Mouse (Mus musculus): ENCODE data around the gene Fam20c. TPM values are rescaled to one million over a fixed set of nuclear protein-coding genes. Genes with fewer than 3 reads are reported as not detected.

The Fam20c gene
- polyA plus RNA-seq, 1 experiment from 2014 or later = 19.8 TPM

- no peaks in the 10 kb centered on the region for H3K27me3 ChIP-seq
- ATAC-seq (replicated peaks; ENCODE audit: low FRiP score) = no peak
- 78% methylated on average over 3 of the region's 3 CpGs for WGBS
- H3K27ac ChIP-seq = no peak overlapping the region
- no peak overlapping the region for H3K4me3 ChIP-seq (replicated peaks)
- no peak overlapping the region for H3K9ac ChIP-seq
- peaks cover 23% of the 10 kb centered on the region for H3K4me1 ChIP-seq
- H3K36me3 ChIP-seq = no peaks in the 10 kb centered on the region
- no peak overlapping the region for H3K4me2 ChIP-seq
- no peaks in the 10 kb centered on the region for H3K9me3 ChIP-seq (replicated peaks)
Measured at GRCm38 (mm10) chr5:138740150-138740549, 14.2 kb upstream of the Fam20c start.

GRCm38 (mm10) chr5:138741516-138741915, 12.8 kb upstream of the Fam20c start:
- no peak overlapping the region for H3K27ac ChIP-seq
- no peak overlapping the region for H3K9ac ChIP-seq
- no peaks in the 10 kb centered on the region for H3K9me3 ChIP-seq (replicated peaks)
- H3K4me3 ChIP-seq (replicated peaks) = no peak overlapping the region
- WGBS = 59% methylated on average over 5 of the region's 5 CpGs
- H3K4me2 ChIP-seq = no peak overlapping the region
- H3K4me1 ChIP-seq = peaks cover 23% of the 10 kb centered on the region
- no peaks in the 10 kb centered on the region for H3K36me3 ChIP-seq
- no peaks in the 10 kb centered on the region for H3K27me3 ChIP-seq
- ATAC-seq (replicated peaks; ENCODE audit: low FRiP score) = no peak

GRCm38 (mm10) chr5:138742281-138742680, 12.0 kb upstream of the Fam20c start:
- H3K27ac ChIP-seq = no peak overlapping the region
- peaks cover 23% of the 10 kb centered on the region for H3K4me1 ChIP-seq
- H3K4me2 ChIP-seq = no peak overlapping the region
- H3K36me3 ChIP-seq = no peaks in the 10 kb centered on the region
- H3K27me3 ChIP-seq = no peaks in the 10 kb centered on the region
- no peak overlapping the region for H3K9ac ChIP-seq
- H3K4me3 ChIP-seq (replicated peaks) = no peak overlapping the region
- 49% methylated on average over 5 of the region's 5 CpGs for WGBS
- no peaks in the 10 kb centered on the region for H3K9me3 ChIP-seq (replicated peaks)
- ATAC-seq (replicated peaks; ENCODE audit: low FRiP score) = no peak

GRCm38 (mm10) chr5:138743631-138744030, 10.7 kb upstream of the Fam20c start:
- H3K9me3 ChIP-seq (replicated peaks) = no peaks in the 10 kb centered on the region
- H3K4me1 ChIP-seq = peaks cover 18% of the 10 kb centered on the region
- H3K27ac ChIP-seq = no peak overlapping the region
- no peak overlapping the region for H3K4me3 ChIP-seq (replicated peaks)
- H3K27me3 ChIP-seq = no peaks in the 10 kb centered on the region
- H3K36me3 ChIP-seq = no peaks in the 10 kb centered on the region
- no peak overlapping the region for H3K4me2 ChIP-seq
- ATAC-seq (replicated peaks; ENCODE audit: low FRiP score) = no peak
- 32% methylated on average over 2 of the region's 2 CpGs for WGBS
- no peak overlapping the region for H3K9ac ChIP-seq

GRCm38 (mm10) chr5:138745378-138746099, 8.8 kb upstream of the Fam20c start:
- ATAC-seq (replicated peaks; ENCODE audit: low FRiP score) = no peak
- H3K27me3 ChIP-seq = no peaks in the 10 kb centered on the region
- no peak overlapping the region for H3K4me3 ChIP-seq (replicated peaks)
- H3K27ac ChIP-seq = no peak overlapping the region
- WGBS = 89% methylated on average over 5 of the region's 5 CpGs
- H3K4me2 ChIP-seq = no peak overlapping the region
- peaks cover 18% of the 10 kb centered on the region for H3K4me1 ChIP-seq
- H3K36me3 ChIP-seq = no peaks in the 10 kb centered on the region
- no peak overlapping the region for H3K9ac ChIP-seq
- no peaks in the 10 kb centered on the region for H3K9me3 ChIP-seq (replicated peaks)

- H3K27me3 ChIP-seq = peaks cover 30% of the 10 kb centered on the region
- WGBS = 53% methylated on average over 4 of the region's 4 CpGs
- H3K9ac ChIP-seq = no peak overlapping the region
- peak overlapping the region; percentile 92 for H3K27ac ChIP-seq
- H3K9me3 ChIP-seq (replicated peaks) = no peaks in the 10 kb centered on the region
- peaks cover 48% of the 10 kb centered on the region for H3K4me1 ChIP-seq
- H3K36me3 ChIP-seq = peaks cover 7% of the 10 kb centered on the region; the same call in 1 of the 2 replicates
- ATAC-seq (replicated peaks; ENCODE audit: low FRiP score) = no peak
- H3K4me2 ChIP-seq = peak overlapping the region; percentile 94
- peak overlapping the region; percentile 66 for H3K4me3 ChIP-seq (replicated peaks)
Measured at GRCm38 (mm10) chr5:138753269-138753668, 1.0 kb upstream of the Fam20c start.

- H3K27me3 ChIP-seq = peaks cover 30% of the 10 kb centered on the region
- peak overlapping the region; percentile 92 for H3K27ac ChIP-seq
- H3K4me3 ChIP-seq (replicated peaks) = peak overlapping the region; percentile 66
- peaks cover 53% of the 10 kb centered on the region for H3K4me1 ChIP-seq
- H3K36me3 ChIP-seq = peaks cover 7% of the 10 kb centered on the region
- H3K4me2 ChIP-seq = peak overlapping the region; percentile 94
- ATAC-seq (replicated peaks; ENCODE audit: low FRiP score) = no peak
- no peaks in the 10 kb centered on the region for H3K9me3 ChIP-seq (replicated peaks)
- WGBS = 2% methylated on average over 9 of the region's 9 CpGs
- peak overlapping the region; percentile 76 for H3K9ac ChIP-seq
Measured at GRCm38 (mm10) chr5:138753946-138754302, 390 bp upstream of the Fam20c start.

- peak overlapping the region; percentile 76 for H3K9ac ChIP-seq
- H3K4me2 ChIP-seq = peak overlapping the region; percentile 94
- ATAC-seq (replicated peaks; ENCODE audit: low FRiP score) = no peak
- peak overlapping the region; percentile 66 for H3K4me3 ChIP-seq (replicated peaks)
- H3K27me3 ChIP-seq = peaks cover 30% of the 10 kb centered on the region
- H3K36me3 ChIP-seq = peaks cover 17% of the 10 kb centered on the region
- peak overlapping the region; percentile 92 for H3K27ac ChIP-seq
- H3K4me1 ChIP-seq = peaks cover 56% of the 10 kb centered on the region
- no peaks in the 10 kb centered on the region for H3K9me3 ChIP-seq (replicated peaks)
- WGBS = under 1% methylated on average over 28 of the region's 34 CpGs
Measured at GRCm38 (mm10) chr5:138755121-138755452, 773 bp downstream of the Fam20c start.

GRCm38 (mm10) chr5:138755453-138756301, 1.4 kb downstream of the Fam20c start:
- Histone ChIP-seq H3K4me3 (replicated peaks) (peak overlapping the region; percentile 66), H3K27me3 (peaks cover 30% of the 10 kb centered on the region), H3K36me3 (peaks cover 23% of the 10 kb centered on the region), H3K27ac (peak overlapping the region; percentile 92), H3K9me3 (replicated peaks) (no peaks in the 10 kb centered on the region), H3K4me1 (peaks cover 56% of the 10 kb centered on the region), H3K9ac (peak overlapping the region; percentile 76), H3K4me2 (peak overlapping the region; percentile 94)
- WGBS = 2% methylated on average over 61 of the region's 61 CpGs
- ATAC-seq (replicated peaks; ENCODE audit: low FRiP score) = no peak

- Histone ChIP-seq H3K4me2 (peak overlapping the region; percentile 94), H3K36me3 (peaks cover 31% of the 10 kb centered on the region), H3K9ac (peak overlapping the region; percentile 76), H3K4me3 (replicated peaks) (peak overlapping the region; percentile 66), H3K4me1 (peaks cover 56% of the 10 kb centered on the region), H3K9me3 (replicated peaks) (no peaks in the 10 kb centered on the region), H3K27ac (peak overlapping the region; percentile 92), H3K27me3 (peaks cover 30% of the 10 kb centered on the region)
- 23% methylated on average over 15 of the region's 15 CpGs for WGBS
- ATAC-seq (replicated peaks; ENCODE audit: low FRiP score) = peak; percentile 16; the same call in 1 of the 2 replicates
Measured at GRCm38 (mm10) chr5:138756311-138757085, 2.2 kb downstream of the Fam20c start.

- ATAC-seq (replicated peaks; ENCODE audit: low FRiP score) = no peak
- H3K4me2 ChIP-seq = peak overlapping the region; percentile 94
- peaks cover 30% of the 10 kb centered on the region for H3K27me3 ChIP-seq
- H3K9me3 ChIP-seq (replicated peaks) = no peaks in the 10 kb centered on the region
- H3K9ac ChIP-seq = peak overlapping the region; percentile 76; the same call in 1 of the 2 replicates
- H3K36me3 ChIP-seq = peaks cover 36% of the 10 kb centered on the region
- peaks cover 56% of the 10 kb centered on the region for H3K4me1 ChIP-seq
- 59% methylated on average over 6 of the region's 6 CpGs for WGBS
- peak overlapping the region; percentile 92 for H3K27ac ChIP-seq
- H3K4me3 ChIP-seq (replicated peaks) = peak overlapping the region; percentile 66
Measured at GRCm38 (mm10) chr5:138757135-138757534, 2.8 kb downstream of the Fam20c start.
